Mouse (Mus musculus) B cell, adult (primary cell): ENCODE data around the gene Vmn1r70. TPM values are rescaled to one million over a fixed set of nuclear protein-coding genes. Genes with fewer than 3 reads are reported as not detected.

ENCODE experiments used
- total RNA-seq: library from RNA; stranded (reverse); gene quantifications from 4 replicates; pipeline ENCODE4 v1.2.4, GENCODE M21; 2023; ENCODE audit not compliant: inconsistent age

Vmn1r70 gene
- not detected in 4 replicates for total RNA-seq

DNA sequence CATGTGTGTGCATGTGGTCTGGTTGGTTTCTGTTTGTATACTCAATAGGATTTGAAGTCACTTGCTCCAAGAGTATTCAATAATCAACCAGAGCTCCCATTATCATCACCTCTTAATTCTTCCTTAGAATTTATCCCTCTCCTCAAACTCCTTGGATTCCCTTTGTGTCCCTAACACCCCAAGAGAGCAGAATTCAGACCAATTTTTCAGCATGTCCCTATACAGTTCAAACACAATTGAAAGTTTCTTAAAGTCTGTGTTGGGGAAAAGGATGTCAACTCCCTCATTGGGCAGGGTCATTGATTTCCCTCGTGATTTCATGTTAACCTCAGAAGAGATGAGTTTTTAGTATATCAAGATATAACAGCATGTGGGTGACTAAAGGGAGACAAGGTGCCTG lies at the start of gene Vmn1r70:
TSS of gene Vmn1r70 (plus strand) at position 301 of the 400 bp plus-strand sequence.

GRCm38 (mm10) chr7:10613559-10613958 lies 17.8 kb upstream of the Vmn1r70 start, which contains the start of gene Vmn1r69:
Gene Vmn1r69, minus strand, starts transcription at chr7:10613659.

Other genes with a start within 250 kb of the Vmn1r70 start
- not detected in 4 replicates for gene Vmn1r67, start 188.2 kb upstream of the Vmn1r70 start, total RNA-seq
- 0.70 to 1.3 TPM (median 0.87 TPM) in 4 replicates for gene Zik1, start 136.1 kb upstream of the Vmn1r70 start, total RNA-seq
- gene Vmn1r68, start 73.0 kb upstream of the Vmn1r70 start, total RNA-seq, result not detected in 4 replicates
- not detected in 4 replicates for gene Vmn1r69, start 17.9 kb upstream of the Vmn1r70 start, total RNA-seq
- not detected in 4 replicates for gene Nlrp4b, start 56.3 kb downstream of the Vmn1r70 start, total RNA-seq
- not detected in 4 replicates for gene Vmn1r71, start 122.8 kb downstream of the Vmn1r70 start, total RNA-seq